Mouse (Mus musculus): ENCODE measurements at regions not wholly inside any gene's neighbourhood (a gene's known extent, or its start where the extent isn't known, plus 50 kb on each side); places are given as distances from the start of the nearest gene placed in this dataset.

- TF ChIP-seq MEF2A (IDR thresholded peaks at IDR 0.05; ENCODE audit: borderline replicate concordance, low read depth, low read length) (no peak), ZC3H11A (IDR thresholded peaks at IDR 0.05; ENCODE audit: low read depth, low read length) (no peak), TBP (conservative IDR thresholded peaks at IDR 0.05; ENCODE audit: low read depth, low read length) (no peak), RAD21 (IDR thresholded peaks at IDR 0.05; ENCODE audit: low read depth, low read length) (no peak), MAX (IDR thresholded peaks at IDR 0.05; ENCODE audit: low read length) (no peak), TCF12 (IDR thresholded peaks at IDR 0.05; ENCODE audit: low read depth, low read length) (no peak), HCFC1 (IDR thresholded peaks at IDR 0.05; ENCODE audit: low read depth, low read length) (no peak), ETS1 (conservative IDR thresholded peaks at IDR 0.05; ENCODE audit: low read depth, low read length) (no peak), USF1 (IDR thresholded peaks at IDR 0.05; ENCODE audit: low read depth, low read length) (no peak), ZMIZ1 (IDR thresholded peaks at IDR 0.05; ENCODE audit: low read depth, low read length) (no peak), MYC (IDR thresholded peaks at IDR 0.05; ENCODE audit: low read depth, low read length) (no peak)
- H3K4me1 ChIP-seq (ENCODE audit: control insufficient read depth in 1 of 2, insufficient read depth in 2 of 2) = no peaks in the 10 kb centered on the region
- H3K4me3 ChIP-seq (replicated peaks in 1 of 3; ENCODE audit: low read depth in 2 of 3, low read length in 2 of 3, poor library complexity in 1 of 3) = no peak overlapping the region
- in situ Hi-C loops (cut with MboI; ENCODE audit: low pct_ligation_motif_present, low pct_unique_long_range_greater_than_20kb, low sequenced_read_pairs) = no loop called here
- H3K27ac ChIP-seq (ENCODE audit: insufficient read depth, low read depth) = no peak overlapping the region
- no peaks in the 10 kb centered on the region for H3K9me3 ChIP-seq (replicated peaks; ENCODE audit: low read length)
- no peaks in the 10 kb centered on the region for H3K36me3 ChIP-seq (replicated peaks in 1 of 2; ENCODE audit: control insufficient read depth in 1 of 2, insufficient read depth in 1 of 2, low read length in 1 of 2)
- no peak for DNase-seq (ENCODE audit: extremely low read depth)
- dilution Hi-C loops (cut with MboI; ENCODE audit: extremely low pct_ligation_motif_present, extremely low pct_unique_long_range_greater_than_20kb, low sequenced_read_pairs) = no loop called here
- H3K9ac ChIP-seq (ENCODE audit: insufficient read depth, low read depth) = no peak overlapping the region
- H3K27me3 ChIP-seq (replicated peaks) = no peaks in the 10 kb centered on the region
- H3K4me2 ChIP-seq (ENCODE audit: insufficient read depth, low read depth, poor library complexity, severe bottlenecking) = no peak overlapping the region
- no peaks in the 10 kb centered on the region for H3K79me2 ChIP-seq (replicated peaks; ENCODE audit: control insufficient read depth, extremely low read depth, insufficient read depth, poor library complexity, severe bottlenecking)
These were observed 245.7 kb upstream of the Rsrc1 start for GRCm38 (mm10) chr3:66735468-66735867.

GRCm38 (mm10) chr3:66738201-66739062 is 242.8 kb upstream of the Rsrc1 start:
- Histone ChIP-seq H3K27ac (ENCODE audit: insufficient read depth, low read depth) (no peak overlapping the region), H3K4me1 (ENCODE audit: control insufficient read depth in 1 of 2, insufficient read depth in 2 of 2) (no peaks in the 10 kb centered on the region), H3K4me3 (replicated peaks in 1 of 3; ENCODE audit: low read depth in 2 of 3, low read length in 2 of 3, poor library complexity in 1 of 3) (no peak overlapping the region), H3K79me2 (replicated peaks; ENCODE audit: control insufficient read depth, extremely low read depth, insufficient read depth, poor library complexity, severe bottlenecking) (no peaks in the 10 kb centered on the region), H3K36me3 (replicated peaks in 1 of 2; ENCODE audit: control insufficient read depth in 1 of 2, insufficient read depth in 1 of 2, low read length in 1 of 2) (no peaks in the 10 kb centered on the region), H3K9me3 (replicated peaks; ENCODE audit: low read length) (no peaks in the 10 kb centered on the region), H3K9ac (ENCODE audit: insufficient read depth, low read depth) (no peak overlapping the region), H3K4me2 (ENCODE audit: insufficient read depth, low read depth, poor library complexity, severe bottlenecking) (no peak overlapping the region), H3K27me3 (replicated peaks) (no peaks in the 10 kb centered on the region)
- in situ Hi-C loops (cut with MboI; ENCODE audit: low pct_ligation_motif_present, low pct_unique_long_range_greater_than_20kb, low sequenced_read_pairs) (no loop called here), dilution Hi-C loops (cut with MboI; ENCODE audit: extremely low pct_ligation_motif_present, extremely low pct_unique_long_range_greater_than_20kb, low sequenced_read_pairs) (no loop called here)
- no peak for DNase-seq (ENCODE audit: extremely low read depth)
- TF ChIP-seq EP300 (IDR thresholded peaks at IDR 0.05; ENCODE audit: low read length) (no peak), ZC3H11A (IDR thresholded peaks at IDR 0.05; ENCODE audit: low read depth, low read length) (no peak), UBTF (IDR thresholded peaks at IDR 0.05; ENCODE audit: low read depth, low read length) (no peak), ZMIZ1 (IDR thresholded peaks at IDR 0.05; ENCODE audit: low read depth, low read length) (no peak), MXI1 (IDR thresholded peaks at IDR 0.05; ENCODE audit: low read depth, low read length) (no peak), SMC3 (IDR thresholded peaks at IDR 0.05; ENCODE audit: low read depth, low read length) (no peak), SIN3A (IDR thresholded peaks at IDR 0.05; ENCODE audit: low read length) (no peak), HCFC1 (IDR thresholded peaks at IDR 0.05; ENCODE audit: low read depth, low read length) (no peak), GABPA (IDR thresholded peaks at IDR 0.05; ENCODE audit: insufficient replicate concordance, low read depth, low read length) (no peak), MYC (IDR thresholded peaks at IDR 0.05; ENCODE audit: low read depth, low read length) (no peak)
